ENCODE assay signal across 8 mouse cellular contexts in the genomic region with DNA sequence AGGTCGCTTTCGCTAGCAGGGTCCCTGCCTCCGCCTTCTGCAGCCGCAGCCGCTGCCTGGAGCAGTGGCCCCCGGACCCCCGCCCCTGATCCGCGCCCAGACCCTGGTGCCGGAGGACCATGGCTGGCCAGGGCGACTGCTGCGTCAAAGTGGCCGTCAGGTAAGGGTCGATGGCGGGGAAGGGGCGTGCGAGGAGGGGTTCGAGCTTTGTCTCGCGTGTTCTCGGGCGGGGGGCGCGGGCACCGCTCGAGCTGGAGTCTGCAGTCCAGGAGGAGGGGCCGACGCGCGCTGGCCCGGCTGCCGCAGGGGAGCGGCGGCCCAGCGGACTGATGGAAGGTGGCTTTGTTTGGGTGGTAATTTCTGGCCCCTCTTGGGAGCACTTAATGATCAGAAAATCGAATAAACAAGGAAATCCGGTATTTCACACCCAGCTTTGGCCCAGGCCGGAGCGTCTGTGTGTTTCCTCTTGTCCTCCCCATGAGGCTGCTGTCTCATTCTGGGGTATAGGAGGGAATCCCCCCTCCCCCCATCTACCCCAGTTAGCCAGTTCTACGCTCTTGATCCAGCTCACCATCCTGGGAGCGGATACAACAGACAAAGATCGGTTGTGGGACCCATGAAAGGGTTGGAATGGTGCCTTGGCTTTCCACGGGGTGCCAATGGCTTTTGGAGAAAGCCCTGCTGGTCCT. TPM values are rescaled to one million over a fixed set of nuclear protein-coding genes. Genes with fewer than 3 reads are reported as not detected.
DNase-seq lines count a peak whose midpoint lies in the region; ATAC-seq lines count a peak whose summit lies in the region.

No protein-coding gene starts in this region.

- H3K4me3 ChIP-seq in kidney, embryonic 14.5 days (ENCODE audit: low read length): peak overlapping the region; percentile 62
- peak overlapping the region; percentile 67 for H3K4me3 ChIP-seq in hindbrain, embryonic 15.5 days
- peak overlapping the region; percentile 91 for H3K4me3 ChIP-seq in midbrain, embryonic 10.5 days

- peak; percentile 12 for ATAC-seq in kidney, embryonic 14.5 days (ENCODE audit: low FRiP score, low TSS enrichment)
- peak; percentile 2 for ATAC-seq in CD4-positive, CD25-positive, alpha-beta regulatory T cell, adult 4 months
- ATAC-seq in hindbrain, embryonic 15.5 days (ENCODE audit: low FRiP score, low read depth): peak; percentile 33

- peaks cover 3% of the 10 kb centered on the region; the same call in 1 of the 2 replicates for H3K27me3 ChIP-seq in kidney, embryonic 14.5 days (ENCODE audit: control insufficient read depth, insufficient read depth, low read length)
- H3K27me3 ChIP-seq in hindbrain, embryonic 15.5 days: no peaks in the 10 kb centered on the region
- peaks cover 63% of the 10 kb centered on the region for H3K27me3 ChIP-seq in midbrain, embryonic 10.5 days (ENCODE audit: low read depth, poor library complexity, severe bottlenecking)

- H3K9ac ChIP-seq in kidney, embryonic 14.5 days (ENCODE audit: low read depth, low read length): peak overlapping the region; percentile 57
- peak overlapping the region; percentile 89 for H3K9ac ChIP-seq in hindbrain, embryonic 15.5 days

- no peaks in the 10 kb centered on the region for H3K36me3 ChIP-seq in kidney, embryonic 14.5 days (ENCODE audit: control insufficient read depth, insufficient read depth, low read length)
- H3K36me3 ChIP-seq in hindbrain, embryonic 15.5 days: no peaks in the 10 kb centered on the region
- H3K36me3 ChIP-seq in midbrain, embryonic 10.5 days: no peaks in the 10 kb centered on the region

- no peak for DNase-seq in kidney, adult 9 months
- peak; percentile 52 to 68 for DNase-seq in cerebellum, postnatal 14 days
- no peak for DNase-seq in midbrain, embryonic 10.5 days (ENCODE audit: low spot score)
- peak; percentile 76 for DNase-seq in thymus, postnatal 4 days
- DNase-seq in right cerebral cortex, postnatal 14 days: no peak

- under 1% methylated on average over 40 of the region's 43 CpGs for WGBS in kidney, embryonic 14.5 days
- WGBS in hindbrain, embryonic 15.5 days: 0% methylated on average over 40 of the region's 43 CpGs
- 1% methylated on average over 43 of the region's 43 CpGs for WGBS in midbrain, embryonic 10.5 days

- peaks cover 66% of the 10 kb centered on the region for H3K4me1 ChIP-seq in kidney, embryonic 14.5 days (ENCODE audit: control insufficient read depth, insufficient read depth, low read length)
- H3K4me1 ChIP-seq in hindbrain, embryonic 15.5 days (replicated peaks): peaks cover 63% of the 10 kb centered on the region
- H3K4me1 ChIP-seq in midbrain, embryonic 10.5 days: peaks cover 81% of the 10 kb centered on the region

- H3K4me2 ChIP-seq in kidney, embryonic 14.5 days (replicated peaks; ENCODE audit: low read depth, low read length): peak overlapping the region; percentile 78
- peak overlapping the region; percentile 70 for H3K4me2 ChIP-seq in hindbrain, embryonic 15.5 days

- no peak overlapping the region for H3K27ac ChIP-seq in kidney, embryonic 14.5 days (ENCODE audit: low read depth, low read length)
- peak overlapping the region; percentile 93 for H3K27ac ChIP-seq in hindbrain, embryonic 15.5 days (replicated peaks)
- H3K27ac ChIP-seq in midbrain, embryonic 10.5 days (replicated peaks): peak overlapping the region; percentile 93

- no peaks in the 10 kb centered on the region for H3K9me3 ChIP-seq in kidney, embryonic 14.5 days (ENCODE audit: control insufficient read depth, low read length)
- no peaks in the 10 kb centered on the region for H3K9me3 ChIP-seq in hindbrain, embryonic 15.5 days
- H3K9me3 ChIP-seq in midbrain, embryonic 10.5 days (replicated peaks): no peaks in the 10 kb centered on the region

RNA-seq across cellular contexts. Expression of gene Kif21b, which starts 0.6 kb away (rescaled TPM):
- 3.2 and 3.3 TPM in 2 replicates for polyA plus RNA-seq in kidney, embryonic 14.5 days (2014; fragmentation: Nextera tagmentation; extraction: Ambion mirVana)
- polyA plus RNA-seq in CD4-positive, CD25-positive, alpha-beta regulatory T cell, adult 4 months (2017; shearing (Covaris generic)): 10 to 100 TPM; 34.7 to 38.6 TPM
- 48.9 and 50.0 TPM in 2 replicates for polyA plus RNA-seq in hindbrain, embryonic 15.5 days (2015; fragmentation: Nextera tagmentation; extraction: Ambion mirVana)
- polyA plus RNA-seq in midbrain, embryonic 10.5 days (2016; fragmentation: Nextera tagmentation; extraction: Ambion mirVana): 4.9 and 9.5 TPM in 2 replicates

Comparison
In these comparisons a context has a peak if more than half of its experiments do, and no peak if none do; other contexts are left out.
1. DNase-seq: peak in cerebellum, postnatal 14 days (2 of 2) and thymus, postnatal 4 days (single experiment); none in kidney, adult 9 months (single experiment), midbrain, embryonic 10.5 days (single experiment) and right cerebral cortex, postnatal 14 days (single experiment).
2. Peak in every context shown above with its lines, with median percentiles within 50 percentile points of each other: ATAC-seq and H3K4me3 ChIP-seq.